Mouse (Mus musculus) effector memory CD4-positive, alpha-beta T cell, adult 7 months (primary cell): ENCODE data around the gene Ssxb8. TPM values are rescaled to one million over a fixed set of nuclear protein-coding genes. Genes with fewer than 3 reads are reported as not detected.

ENCODE experiments used
- polyA plus RNA-seq: library from polyadenylated mRNA; unstranded; fragments of 100-300 nt; shearing (Covaris generic); gene quantifications from one replicate; pipeline ENCODE4 v1.2.1, GENCODE M21; 2017

Ssxb8 gene
- polyA plus RNA-seq, result not detected

GRCm38 (mm10) chrX:8690744-8691143 is at the start of gene Ssxb8:
TSS of gene Ssxb8 (minus strand) at chrX:8690844.

Other genes with a start within 250 kb of the Ssxb8 start
- gene Ssxb2, start 229.1 kb downstream of the Ssxb8 start, polyA plus RNA-seq, result not detected
- not detected for gene Gm14459, start 165.9 kb downstream of the Ssxb8 start, polyA plus RNA-seq
- not detected for gene Ssxb6, start 142.6 kb downstream of the Ssxb8 start, polyA plus RNA-seq
- not detected for gene Ssxb3, start 99.0 kb downstream of the Ssxb8 start, polyA plus RNA-seq
- not detected for gene Ssx9, start 57.6 kb upstream of the Ssxb8 start, polyA plus RNA-seq
- not detected for gene Ssxb5, start 112.8 kb upstream of the Ssxb8 start, polyA plus RNA-seq
- gene Gm6592, start 153.2 kb upstream of the Ssxb8 start, polyA plus RNA-seq, result not detected
- 0.93 TPM for gene Gm5751, start 183.4 kb upstream of the Ssxb8 start, polyA plus RNA-seq
- gene B630019K06Rik, start 201.5 kb upstream of the Ssxb8 start, polyA plus RNA-seq, result 2.5 TPM